Mouse (Mus musculus) stomach, postnatal 0 days (tissue): ENCODE data around the gene Snap91. TPM values are rescaled to one million over a fixed set of nuclear protein-coding genes. Genes with fewer than 3 reads are reported as not detected.

Experiments
- ATAC-seq: fragments of 200-750 bp; cut with Nextera tagmentation; 2 replicates; pipeline ENCODE4 v1.8.0; 2017; ENCODE audit not compliant: low FRiP score, low TSS enrichment
- DNase-seq: peaks from one replicate; pipeline ENCODE4 v3.0.0-alpha.2; 2016; ENCODE audit warnings: low spot score
- H3K27ac ChIP-seq: fragments of 300-500 bp; sonication (generic); replicated peaks from 2 replicates; pipeline ENCODE4 v1.5.1; 2014; ENCODE audit warnings: mild to moderate bottlenecking, control low read depth
- H3K27me3 ChIP-seq: fragments of 300-500 bp; sonication (generic); 2 replicates; pipeline ENCODE4 v1.6.1; 2014; ENCODE audit warnings: low read length; ENCODE audit not compliant: control insufficient read depth, insufficient read depth
- H3K36me3 ChIP-seq: fragments of 300-500 bp; sonication (generic); 2 replicates; pipeline ENCODE4 v1.6.1; 2014; ENCODE audit warnings: low read length, mixed read lengths; ENCODE audit not compliant: control insufficient read depth, insufficient read depth
- H3K4me1 ChIP-seq: fragments of 300-500 bp; sonication (generic); replicated peaks from 2 replicates; pipeline ENCODE4 v1.6.1; 2014; ENCODE audit warnings: antibody characterized with exemption; ENCODE audit not compliant: control insufficient read depth, insufficient read depth
- H3K4me2 ChIP-seq: fragments of 300-500 bp; sonication (generic); replicated peaks from 2 replicates; pipeline ENCODE4 v1.6.1; 2014; ENCODE audit warnings: low read depth, mild to moderate bottlenecking, control low read depth, moderate library complexity
- H3K4me3 ChIP-seq: fragments of 300-500 bp; sonication (generic); 2 replicates; pipeline ENCODE4 v1.5.1; 2014; ENCODE audit warnings: low read depth, low read length, control low read depth
- H3K9ac ChIP-seq: fragments of 300-500 bp; sonication (generic); 2 replicates; pipeline ENCODE4 v1.6.1; 2014; ENCODE audit warnings: mild to moderate bottlenecking, low read length, control low read depth, mixed read lengths
- H3K9me3 ChIP-seq: fragments of 300-500 bp; sonication (generic); 2 replicates; pipeline ENCODE4 v1.6.1; 2016; ENCODE audit warnings: low read length; ENCODE audit not compliant: control insufficient read depth
- CTCF ChIP-seq: IDR thresholded peaks from 2 replicates; pipeline ENCODE4 v1.5.1; 2016; ENCODE audit warnings: antibody characterized with exemption, low read depth, mild to moderate bottlenecking, moderate library complexity
- EP300 ChIP-seq: optimal IDR thresholded peaks from 2 replicates; pipeline ENCODE3; 2016; ENCODE audit warnings: antibody characterized with exemption
- WGBS: fragments of 180-500 bp; shearing (Covaris S2); extraction: QIAGEN DNeasy Blood & Tissue Kit; methylation state at CpG from one replicate; pipeline ENCODE4 v1.1.7; 2014; 5-methylcytosine and 5-hydroxymethylcytosine counted together
- polyA plus RNA-seq: library from polyadenylated mRNA; unstranded; fragments of >200 nt; fragmentation: Nextera tagmentation; extraction: Ambion mirVana; gene quantifications from 2 replicates; pipeline ENCODE4 v1.2.1, GENCODE M21; 2015

The Snap91 gene
- polyA plus RNA-seq, 1 experiment from 2014 or later: 2.4 TPM

DNA sequence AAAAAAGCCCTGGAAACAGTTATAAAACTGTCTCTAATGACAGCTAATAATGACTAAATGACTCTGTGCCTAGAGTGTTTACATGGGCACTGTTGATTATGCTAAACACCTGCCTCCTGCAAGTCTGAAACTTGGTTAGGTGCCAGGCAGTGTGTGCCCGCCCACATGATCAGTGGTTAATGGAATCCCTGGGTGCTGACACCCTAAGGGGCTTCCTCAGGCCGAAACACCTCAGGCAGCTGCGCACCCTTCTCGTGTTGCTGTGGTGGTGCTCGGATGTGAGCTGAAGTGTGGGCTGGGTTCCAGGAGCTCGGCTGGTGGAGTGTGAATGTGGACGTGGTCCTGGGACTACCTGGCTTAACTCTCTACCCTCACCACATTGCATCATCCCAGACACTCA lies 103.1 kb downstream of the Snap91 start:
- WGBS: 50% methylated on average over 7 of the region's 7 CpGs
- ATAC-seq: no peak

DNA sequence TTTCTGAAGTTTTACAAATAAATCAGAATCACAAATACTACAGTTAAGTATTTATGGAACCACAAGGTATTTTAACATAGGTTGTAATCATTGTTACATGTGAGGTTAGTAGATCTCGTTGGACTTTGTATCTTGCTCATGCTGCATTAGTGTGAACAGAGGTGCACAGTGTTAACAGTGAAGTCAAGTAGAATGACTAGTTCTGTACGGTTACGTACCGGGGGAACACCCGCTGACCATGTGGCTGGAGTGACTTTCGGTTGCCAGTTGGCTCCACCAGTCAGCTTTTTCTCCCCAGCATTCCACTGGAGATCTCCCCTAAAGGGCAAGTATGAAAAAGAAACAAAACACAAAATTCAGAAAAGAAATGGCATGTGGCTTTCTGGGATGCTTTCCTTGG lies 105.1 kb downstream of the Snap91 start:
- no peak for ATAC-seq
- Histone ChIP-seq H3K4me3 (no peak overlapping the region), H3K9me3 (no peaks in the 10 kb centered on the region), H3K27me3 (no peaks in the 10 kb centered on the region), H3K9ac (no peak overlapping the region), H3K4me1 (no peaks in the 10 kb centered on the region), H3K36me3 (no peaks in the 10 kb centered on the region), H3K27ac (no peak overlapping the region), H3K4me2 (no peak overlapping the region)
- DNase-seq: no peak
- TF ChIP-seq CTCF: no peak
- TF ChIP-seq EP300: no peak
- 80% methylated on average over 6 of the region's 6 CpGs for WGBS

More for the DNA sequence above, 103.1 kb downstream of the Snap91 start:
- Histone ChIP-seq H3K4me3 (no peak overlapping the region), H3K27me3 (no peaks in the 10 kb centered on the region), H3K27ac (no peak overlapping the region), H3K4me1 (no peaks in the 10 kb centered on the region), H3K9me3 (no peaks in the 10 kb centered on the region), H3K9ac (no peak overlapping the region), H3K4me2 (no peak overlapping the region), H3K36me3 (no peaks in the 10 kb centered on the region)
- TF ChIP-seq CTCF: no peak
- no peak for TF ChIP-seq EP300
- no peak for DNase-seq

DNA sequence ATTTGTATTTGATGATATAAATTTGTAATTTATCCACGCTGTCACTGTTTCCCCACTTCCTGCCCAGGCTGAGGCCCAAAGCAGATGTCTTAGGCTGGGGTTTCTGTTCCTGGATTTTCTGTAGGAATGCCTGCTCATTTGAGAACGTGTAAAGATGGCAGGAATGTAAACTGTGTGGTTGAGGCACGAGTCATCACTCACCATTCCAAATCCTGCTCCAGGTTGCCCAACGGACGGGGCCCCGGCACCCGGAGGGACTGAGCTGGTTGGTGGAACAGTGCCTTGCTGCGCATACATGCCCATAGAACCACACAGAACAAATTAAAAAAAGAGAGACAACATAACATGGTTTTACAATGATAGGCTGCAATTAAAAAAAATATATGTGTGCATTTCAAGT lies 106.5 kb downstream of the Snap91 start:
- Histone ChIP-seq H3K9me3 (no peaks in the 10 kb centered on the region), H3K9ac (no peak overlapping the region), H3K36me3 (no peaks in the 10 kb centered on the region), H3K27ac (no peak overlapping the region), H3K4me2 (no peak overlapping the region), H3K4me3 (no peak overlapping the region), H3K27me3 (no peaks in the 10 kb centered on the region), H3K4me1 (no peaks in the 10 kb centered on the region)
- DNase-seq (no peak), ATAC-seq (no peak)
- 64% methylated on average over 8 of the region's 8 CpGs for WGBS
- TF ChIP-seq CTCF (no peak), EP300 (no peak)

DNA sequence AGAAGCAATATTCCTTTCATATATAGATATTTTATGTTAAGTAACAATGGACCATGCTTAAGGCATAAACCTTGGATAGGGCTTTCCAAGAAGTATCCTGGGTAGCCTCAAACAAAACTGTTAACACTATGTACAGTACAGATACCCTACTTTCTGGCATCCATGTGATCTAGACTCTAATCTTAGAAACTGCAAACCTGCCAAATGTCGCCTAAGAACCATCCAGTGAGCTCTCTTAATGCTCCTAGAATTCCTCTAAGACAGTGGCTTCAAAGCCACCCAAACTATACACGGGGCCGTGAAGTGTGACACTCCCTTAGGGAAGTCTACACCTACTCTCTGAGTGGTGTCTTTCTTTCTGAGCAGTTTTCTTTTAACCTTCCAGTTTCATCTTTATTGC lies 107.6 kb downstream of the Snap91 start:
- H3K4me1 ChIP-seq: no peaks in the 10 kb centered on the region
- H3K27ac ChIP-seq: no peak overlapping the region
- DNase-seq: no peak
- H3K9me3 ChIP-seq: no peaks in the 10 kb centered on the region
- no peak overlapping the region for H3K9ac ChIP-seq
- no peaks in the 10 kb centered on the region for H3K27me3 ChIP-seq
- ATAC-seq: no peak
- H3K4me2 ChIP-seq: no peak overlapping the region
- TF ChIP-seq EP300 (no peak), CTCF (no peak)
- WGBS: 77% methylated on average over 3 of the region's 3 CpGs
- no peaks in the 10 kb centered on the region for H3K36me3 ChIP-seq
- H3K4me3 ChIP-seq: no peak overlapping the region

DNA sequence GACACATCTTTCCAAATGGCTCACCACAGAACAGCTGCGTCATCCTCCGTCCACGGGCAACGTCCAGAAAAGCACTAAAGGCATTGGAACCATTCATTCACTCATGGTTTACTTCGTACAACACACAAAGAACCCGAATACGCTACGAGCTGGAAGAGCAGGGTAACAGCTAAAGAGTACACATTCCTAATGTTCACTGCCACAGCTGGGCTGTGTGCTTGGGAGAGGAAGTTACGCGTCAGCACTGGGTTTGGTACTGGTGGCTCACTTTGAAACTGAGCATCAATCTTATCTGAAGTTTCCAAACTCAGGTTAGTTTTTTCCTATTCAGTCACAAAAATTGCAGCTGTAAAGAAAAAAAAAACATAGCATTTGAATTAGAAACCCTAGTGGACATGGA lies 113.5 kb downstream of the Snap91 start:
- no peak overlapping the region for H3K9ac ChIP-seq
- H3K36me3 ChIP-seq: no peaks in the 10 kb centered on the region
- DNase-seq (no peak), ATAC-seq (no peak)
- TF ChIP-seq CTCF (no peak), EP300 (no peak)
- H3K4me1 ChIP-seq: no peaks in the 10 kb centered on the region
- WGBS: 55% methylated on average over 10 of the region's 10 CpGs
- H3K27me3 ChIP-seq: no peaks in the 10 kb centered on the region
- no peak overlapping the region for H3K4me2 ChIP-seq
- no peak overlapping the region for H3K4me3 ChIP-seq
- H3K9me3 ChIP-seq: no peaks in the 10 kb centered on the region
- no peak overlapping the region for H3K27ac ChIP-seq

DNA sequence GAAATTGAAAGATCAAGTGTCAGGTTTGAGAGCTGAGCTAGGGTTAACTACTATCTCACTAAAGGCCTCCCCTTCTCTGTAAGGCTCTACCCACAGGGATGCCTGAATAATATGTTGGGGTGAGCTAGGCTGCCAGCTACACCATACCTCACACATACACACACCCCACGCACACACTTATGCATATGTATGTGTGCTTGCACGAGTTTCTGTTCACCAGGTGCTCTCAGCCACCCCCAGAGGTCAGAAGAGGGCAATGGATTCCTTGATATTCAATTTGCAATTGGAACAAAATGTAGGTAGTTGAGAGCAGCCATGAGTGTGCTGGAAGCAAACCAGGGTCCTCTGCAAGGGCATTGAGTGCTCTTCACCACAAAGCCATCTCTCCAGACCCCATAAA lies 116.5 kb downstream of the Snap91 start:
- ATAC-seq (no peak), DNase-seq (no peak)
- whole genome bisulfite sequencing: 73% methylated on average over 2 of the region's 2 CpGs
- Histone ChIP-seq H3K27ac (no peak overlapping the region), H3K36me3 (no peaks in the 10 kb centered on the region), H3K4me2 (no peak overlapping the region), H3K27me3 (no peaks in the 10 kb centered on the region), H3K9ac (no peak overlapping the region), H3K4me1 (no peaks in the 10 kb centered on the region), H3K9me3 (no peaks in the 10 kb centered on the region), H3K4me3 (no peak overlapping the region)
- TF ChIP-seq CTCF (no peak), EP300 (no peak)
